Comparison of ENCODE assay signal across 10 mouse cellular contexts in genomic region chr11:90782975-90783374, GRCm38 (mm10).
A peak's percentile ranks its signal among the peaks of the same experiment; 100 is the strongest.
DNase-seq lines count a peak whose midpoint lies in the region; ATAC-seq and TF ChIP-seq lines count a peak whose summit lies in the region.
"Had no signal": no experiment of that assay in that cellular context is flagged by ENCODE, and none has a peak within 500 bp of the region (broad histone marks: within the 10 kb centered on the region; RNA-seq: fewer than 3 reads in every experiment).

No protein-coding gene starts in this region.

- H3K36me3 ChIP-seq in kidney, embryonic 14.5 days (ENCODE audit: control insufficient read depth, insufficient read depth, low read length) = no peaks in the 10 kb centered on the region
- no peaks in the 10 kb centered on the region for H3K36me3 ChIP-seq in liver, embryonic 11.5 days (ENCODE audit: control insufficient read depth, insufficient read depth, low read length)
- H3K36me3 ChIP-seq: embryonic facial prominence, embryonic 15.5 days; limb, embryonic 15.5 days had no signal

- intact Hi-C loops in gastrocnemius, adult 2 months (cut with DNase I) = no loop called here

- no peak for DNase-seq in gastrocnemius, adult 2 months
- DNase-seq in gastrocnemius, adult 18-20 months (ENCODE audit: low spot score) = no peak
- peak; percentile 49 for DNase-seq in testis, postnatal 10 days (ENCODE audit: low spot score)
- no peak for DNase-seq in testis, postnatal 14 days (ENCODE audit: low spot score)
- DNase-seq in liver, embryonic 11.5 days (ENCODE audit: low spot score) = peak; percentile 38
- DNase-seq in thymus, postnatal 10 days (ENCODE audit: low spot score in 2 of 2) = no peak
- DNase-seq in gastrocnemius, postnatal 10 days = no peak

- H3K4me1 ChIP-seq in kidney, embryonic 14.5 days (ENCODE audit: control insufficient read depth, insufficient read depth, low read length) = no peaks in the 10 kb centered on the region
- no peaks in the 10 kb centered on the region for H3K4me1 ChIP-seq in liver, embryonic 11.5 days (replicated peaks; ENCODE audit: control insufficient read depth, insufficient read depth, low read length)
- H3K4me1 ChIP-seq: embryonic facial prominence, embryonic 15.5 days; limb, embryonic 15.5 days had no signal

- no peaks in the 10 kb centered on the region for H3K27me3 ChIP-seq in kidney, embryonic 14.5 days (ENCODE audit: control insufficient read depth, insufficient read depth, low read length)
- no peaks in the 10 kb centered on the region for H3K27me3 ChIP-seq in liver, embryonic 11.5 days (replicated peaks; ENCODE audit: control insufficient read depth, insufficient read depth, low read length)
- H3K27me3 ChIP-seq: embryonic facial prominence, embryonic 15.5 days; limb, embryonic 15.5 days had no signal

- no peak overlapping the region for H3K4me2 ChIP-seq in kidney, embryonic 14.5 days (replicated peaks; ENCODE audit: low read depth, low read length)
- H3K4me2 ChIP-seq in liver, embryonic 11.5 days = no peak overlapping the region
- H3K4me2 ChIP-seq: embryonic facial prominence, embryonic 15.5 days; limb, embryonic 15.5 days had no signal

- 0 out of 2 replicates have a peak, but pooled peaks have one; percentile 1 for TF ChIP-seq CTCF in gastrocnemius, adult 2 months (IDR thresholded peaks at IDR 0.05)

- H3K9me3 ChIP-seq in kidney, embryonic 14.5 days (ENCODE audit: control insufficient read depth, low read length) = no peaks in the 10 kb centered on the region
- H3K9me3 ChIP-seq in liver, embryonic 11.5 days (ENCODE audit: control insufficient read depth, low read length) = no peaks in the 10 kb centered on the region
- H3K9me3 ChIP-seq: embryonic facial prominence, embryonic 15.5 days; limb, embryonic 15.5 days had no signal

- ATAC-seq in kidney, embryonic 14.5 days (ENCODE audit: low FRiP score, low TSS enrichment) = peak; percentile 66
- peak; percentile 64 for ATAC-seq in liver, embryonic 11.5 days (replicated peaks; ENCODE audit: low FRiP score)

- no peak overlapping the region for H3K4me3 ChIP-seq in gastrocnemius, adult 2 months
- no peak overlapping the region for H3K4me3 ChIP-seq in kidney, embryonic 14.5 days (ENCODE audit: low read length)
- H3K4me3 ChIP-seq in liver, embryonic 11.5 days (ENCODE audit: low read depth, low read length) = no peak overlapping the region
- H3K4me3 ChIP-seq: embryonic facial prominence, embryonic 15.5 days; limb, embryonic 15.5 days had no signal

- H3K9ac ChIP-seq in kidney, embryonic 14.5 days (ENCODE audit: low read depth, low read length) = no peak overlapping the region
- H3K9ac ChIP-seq in liver, embryonic 11.5 days (ENCODE audit: low read depth, low read length) = no peak overlapping the region
- H3K9ac ChIP-seq: embryonic facial prominence, embryonic 15.5 days; limb, embryonic 15.5 days had no signal

- whole genome bisulfite sequencing in kidney, embryonic 14.5 days = 31% methylated on average over 6 of the region's 6 CpGs
- WGBS in liver, embryonic 11.5 days = 43% methylated on average over 6 of the region's 6 CpGs

- H3K27ac ChIP-seq in gastrocnemius, adult 2 months = no peak overlapping the region
- H3K27ac ChIP-seq in kidney, embryonic 14.5 days (ENCODE audit: low read depth, low read length) = no peak overlapping the region
- no peak overlapping the region for H3K27ac ChIP-seq in liver, embryonic 11.5 days (ENCODE audit: low read depth, low read length)
- H3K27ac ChIP-seq: embryonic facial prominence, embryonic 15.5 days; limb, embryonic 15.5 days had no signal

Comparison
In these comparisons a context has a peak if more than half of its experiments do, and no peak if none do; other contexts are left out.
1. DNase-seq: peak in testis, postnatal 10 days (single experiment) and liver, embryonic 11.5 days (single experiment); none in gastrocnemius, adult 2 months (single experiment), gastrocnemius, adult 18-20 months (single experiment), testis, postnatal 14 days (single experiment), thymus, postnatal 10 days (0 of 2) and gastrocnemius, postnatal 10 days (single experiment).